Mouse (Mus musculus) leukemia stem cell, adult 10-12 weeks (primary cell): ENCODE measurements around the gene Kat14. TPM values are rescaled to one million over a fixed set of nuclear protein-coding genes. Genes with fewer than 3 reads are reported as not detected.

Experiments
- polyA plus RNA-seq: library from polyadenylated mRNA; stranded (reverse); fragments of >175 nt; gene quantifications from 2 replicates; pipeline ENCODE4 v1.2.3, GENCODE M21; 2012; ENCODE audit warnings: low replicate concordance

Kat14 gene
- 7.3 and 27.2 TPM in 2 replicates for polyA plus RNA-seq

GRCm38 (mm10) chr2:144368400-144369019, at the start of gene Kat14, which contains the start of gene Pet117:
Kat14 (plus strand) TSS chr2:144368983.
Pet117 (plus strand) TSS chr2:144368996.

GRCm38 (mm10) chr2:144331401-144332302, 37.1 kb upstream of the Kat14 start, which contains the start of gene Ovol2:
Ovol2 (minus strand) TSS chr2:144332146.

Other genes with a start within 250 kb of the Kat14 start
- 0.39 and 2.3 TPM in 2 replicates for gene Mgme1, start 98.3 kb upstream of the Kat14 start, polyA plus RNA-seq
- gene Snx5, start 98.1 kb upstream of the Kat14 start, polyA plus RNA-seq = 16.6 and 35.2 TPM in 2 replicates
- gene Ovol2, start 36.8 kb upstream of the Kat14 start, polyA plus RNA-seq = not detected in 2 replicates
- 11.1 TPM in 1 of 2 replicates, not detected in the other for gene Pet117, start within 50 bp of the Kat14 start, polyA plus RNA-seq
- not detected in 2 replicates for gene Dzank1, start 158.4 kb downstream of the Kat14 start, polyA plus RNA-seq
- 1.5 and 8.2 TPM in 2 replicates for gene Polr3f, start 158.7 kb downstream of the Kat14 start, polyA plus RNA-seq
- 0.60 and 0.83 TPM in 2 replicates for gene Rbbp9, start 181.9 kb downstream of the Kat14 start, polyA plus RNA-seq
- gene Sec23b, start 187.2 kb downstream of the Kat14 start, polyA plus RNA-seq = 2.8 and 6.9 TPM in 2 replicates
- gene Smim26, start 225.1 kb downstream of the Kat14 start, polyA plus RNA-seq = 1.2 TPM in 1 of 2 replicates, not detected in the other
- gene Dtd1, start 230.9 kb downstream of the Kat14 start, polyA plus RNA-seq = 4.1 and 10.2 TPM in 2 replicates